Mouse (Mus musculus): ENCODE data around the gene Ankrd16. TPM values are rescaled to one million over a fixed set of nuclear protein-coding genes. Genes with fewer than 3 reads are reported as not detected.

Gene Ankrd16
- total and polyA plus RNA-seq, 3 experiments, result 22.4 to 23.0 (median 23.0) TPM

GRCm38 (mm10) chr2:11762541-11762940 lies 15.1 kb upstream of the Ankrd16 start:
- dilution Hi-C loops (cut with MboI; ENCODE audit: extremely low pct_ligation_motif_present, extremely low pct_unique_long_range_greater_than_20kb, low sequenced_read_pairs), result no loop called here
- in situ Hi-C loops (cut with MboI; ENCODE audit: low pct_ligation_motif_present, low pct_unique_long_range_greater_than_20kb, low sequenced_read_pairs), result no loop called here
- no peak overlapping the region for H3K4me2 ChIP-seq (ENCODE audit: insufficient read depth, low read depth, poor library complexity, severe bottlenecking)
- H3K27me3 ChIP-seq (replicated peaks), result no peaks in the 10 kb centered on the region
- no peak overlapping the region for H3K9ac ChIP-seq (ENCODE audit: insufficient read depth, low read depth)
- H3K36me3 ChIP-seq (replicated peaks in 1 of 2; ENCODE audit: control insufficient read depth in 1 of 2, insufficient read depth in 1 of 2, low read length in 1 of 2), result peaks cover 76 to 89% of the 10 kb centered on the region in 2 experiments
- H3K27ac ChIP-seq (ENCODE audit: insufficient read depth, low read depth), result no peak overlapping the region
- no peak for DNase-seq (ENCODE audit: extremely low read depth)
- no peak for TF ChIP-seq JUN (IDR thresholded peaks at IDR 0.05; ENCODE audit: insufficient read depth, low read depth, low read length)
- TF ChIP-seq HCFC1 (IDR thresholded peaks at IDR 0.05; ENCODE audit: low read depth, low read length), result no peak
- no peak for TF ChIP-seq MAZ (IDR thresholded peaks at IDR 0.05; ENCODE audit: low read depth, low read length)
- no peak for TF ChIP-seq POLR2AphosphoS2 (IDR thresholded peaks at IDR 0.05; ENCODE audit: low read depth, low read length)
- TF ChIP-seq SIN3A (IDR thresholded peaks at IDR 0.05; ENCODE audit: low read length), result no peak
- no peak for TF ChIP-seq NELFE (IDR thresholded peaks at IDR 0.05; ENCODE audit: low read depth, low read length)
- TF ChIP-seq TBP (conservative IDR thresholded peaks at IDR 0.05; ENCODE audit: low read depth, low read length), result no peak
- TF ChIP-seq RCOR1 (conservative IDR thresholded peaks at IDR 0.05; ENCODE audit: low read depth, low read length), result no peak
- TF ChIP-seq USF2 (conservative IDR thresholded peaks at IDR 0.05; ENCODE audit: low read depth, low read length), result no peak
- no peak for TF ChIP-seq GABPA (IDR thresholded peaks at IDR 0.05; ENCODE audit: insufficient replicate concordance, low read depth, low read length)
- no peak for TF ChIP-seq CHD1 (IDR thresholded peaks at IDR 0.05; ENCODE audit: low read depth, low read length)
- TF ChIP-seq ELF1 (IDR thresholded peaks at IDR 0.05; ENCODE audit: low read depth, low read length), result no peak
- no peak for TF ChIP-seq NRF1 (IDR thresholded peaks at IDR 0.05; ENCODE audit: low read depth, low read length)
- TF ChIP-seq RAD21 (IDR thresholded peaks at IDR 0.05; ENCODE audit: low read depth, low read length), result no peak
- no peaks in the 10 kb centered on the region for H3K9me3 ChIP-seq (replicated peaks; ENCODE audit: low read length)
- H3K4me1 ChIP-seq (ENCODE audit: control insufficient read depth in 1 of 2, insufficient read depth in 2 of 2), result peaks cover 9 to 33% of the 10 kb centered on the region in 2 experiments
- no peaks in the 10 kb centered on the region for H3K79me2 ChIP-seq (replicated peaks; ENCODE audit: control insufficient read depth, extremely low read depth, insufficient read depth, poor library complexity, severe bottlenecking)
- H3K4me3 ChIP-seq (replicated peaks in 1 of 3; ENCODE audit: low read depth in 2 of 3, low read length in 2 of 3, poor library complexity in 1 of 3), result no peak overlapping the region

- no peak overlapping the region for H3K4me3 ChIP-seq (replicated peaks in 1 of 3; ENCODE audit: low read depth in 2 of 3, low read length in 2 of 3, poor library complexity in 1 of 3)
- H3K79me2 ChIP-seq (replicated peaks; ENCODE audit: control insufficient read depth, extremely low read depth, insufficient read depth, poor library complexity, severe bottlenecking), result no peaks in the 10 kb centered on the region
- TF ChIP-seq CHD1 (IDR thresholded peaks at IDR 0.05; ENCODE audit: low read depth, low read length) (no peak), E2F4 (IDR thresholded peaks at IDR 0.05; ENCODE audit: insufficient replicate concordance, low read depth, low read length) (no peak), HCFC1 (IDR thresholded peaks at IDR 0.05; ENCODE audit: low read depth, low read length) (no peak), MAX (IDR thresholded peaks at IDR 0.05; ENCODE audit: low read length) (no peak), MYC (IDR thresholded peaks at IDR 0.05; ENCODE audit: low read depth, low read length) (no peak), TBP (conservative IDR thresholded peaks at IDR 0.05; ENCODE audit: low read depth, low read length) (no peak), SIN3A (IDR thresholded peaks at IDR 0.05; ENCODE audit: low read length) (no peak), MEF2A (IDR thresholded peaks at IDR 0.05; ENCODE audit: borderline replicate concordance, low read depth, low read length) (no peak)
- H3K9ac ChIP-seq (ENCODE audit: insufficient read depth, low read depth), result no peak overlapping the region
- H3K27me3 ChIP-seq (replicated peaks), result no peaks in the 10 kb centered on the region
- H3K4me2 ChIP-seq (ENCODE audit: insufficient read depth, low read depth, poor library complexity, severe bottlenecking), result no peak overlapping the region
- no peaks in the 10 kb centered on the region for H3K9me3 ChIP-seq (replicated peaks; ENCODE audit: low read length)
- in situ Hi-C loops (cut with MboI; ENCODE audit: low pct_ligation_motif_present, low pct_unique_long_range_greater_than_20kb, low sequenced_read_pairs) (no loop called here), dilution Hi-C loops (cut with MboI; ENCODE audit: extremely low pct_ligation_motif_present, extremely low pct_unique_long_range_greater_than_20kb, low sequenced_read_pairs) (no loop called here)
- DNase-seq (ENCODE audit: extremely low read depth), result no peak
- H3K36me3 ChIP-seq (replicated peaks in 1 of 2; ENCODE audit: control insufficient read depth in 1 of 2, insufficient read depth in 1 of 2, low read length in 1 of 2), result peaks cover 57 to 75% of the 10 kb centered on the region in 2 experiments
- peaks cover 9 to 39% of the 10 kb centered on the region in 2 experiments for H3K4me1 ChIP-seq (ENCODE audit: control insufficient read depth in 1 of 2, insufficient read depth in 2 of 2)
- H3K27ac ChIP-seq (ENCODE audit: insufficient read depth, low read depth), result no peak overlapping the region
Measured at GRCm38 (mm10) chr2:11765694-11766093, 12.0 kb upstream of the Ankrd16 start.

Data from CH12.LX (cell line).